10 mouse cellular contexts compared by ENCODE assay signal in genomic region chr11:69321580-69321979, GRCm38 (mm10). TPM values are rescaled to one million over a fixed set of nuclear protein-coding genes. Genes with fewer than 3 reads are reported as not detected.
A peak's percentile ranks its signal among the peaks of the same experiment; 100 is the strongest.
DNase-seq lines count a peak whose midpoint lies in the region; ATAC-seq and TF ChIP-seq lines count a peak whose summit lies in the region.
"Had no signal": no experiment of that assay in that cellular context is flagged by ENCODE, and none has a peak within 500 bp of the region (broad histone marks: within the 10 kb centered on the region; RNA-seq: fewer than 3 reads in every experiment).

No protein-coding gene starts in this region.

- H3K4me3 ChIP-seq in liver, embryonic 11.5 days (ENCODE audit: low read depth, low read length), result no peak overlapping the region
- H3K4me3 ChIP-seq in liver, postnatal 0 days (ENCODE audit: low read depth, low read length), result no peak overlapping the region
- H3K4me3 ChIP-seq in forebrain, embryonic 15.5 days, result peak overlapping the region; percentile 59
- no peak overlapping the region for H3K4me3 ChIP-seq in myocyte
- no peak overlapping the region; the same call in 1 of the 2 replicates for H3K4me3 ChIP-seq in kidney, embryonic 16.5 days (ENCODE audit: low read length)
- H3K4me3 ChIP-seq: heart, adult 2 months had no signal

- H3K9ac ChIP-seq in liver, embryonic 11.5 days (ENCODE audit: low read depth, low read length), result peak overlapping the region; percentile 18; the same call in 1 of the 2 replicates
- H3K9ac ChIP-seq in liver, postnatal 0 days (replicated peaks), result no peak overlapping the region
- H3K9ac ChIP-seq in forebrain, embryonic 15.5 days (replicated peaks), result 0 out of 2 replicates have a peak overlapping the region, but pooled peaks have one; percentile 72
- no peak overlapping the region; the same call in 1 of the 2 replicates for H3K9ac ChIP-seq in kidney, embryonic 16.5 days (replicated peaks; ENCODE audit: low read length)

- H3K4me1 ChIP-seq in liver, embryonic 11.5 days (replicated peaks; ENCODE audit: control insufficient read depth, insufficient read depth, low read length), result peaks cover 30% of the 10 kb centered on the region
- H3K4me1 ChIP-seq in liver, postnatal 0 days (ENCODE audit: insufficient read depth), result peaks cover 24% of the 10 kb centered on the region
- H3K4me1 ChIP-seq in forebrain, embryonic 15.5 days, result peaks cover 42% of the 10 kb centered on the region
- H3K4me1 ChIP-seq in kidney, embryonic 16.5 days (ENCODE audit: insufficient read depth, low read length), result peaks cover 35% of the 10 kb centered on the region

- H3K27me3 ChIP-seq in liver, embryonic 11.5 days (replicated peaks; ENCODE audit: control insufficient read depth, insufficient read depth, low read length), result peaks cover 4% of the 10 kb centered on the region
- peaks cover 3% of the 10 kb centered on the region for H3K27me3 ChIP-seq in liver, postnatal 0 days (ENCODE audit: insufficient read depth, low read length)
- no peaks in the 10 kb centered on the region for H3K27me3 ChIP-seq in forebrain, embryonic 15.5 days
- no peaks in the 10 kb centered on the region for H3K27me3 ChIP-seq in myocyte (ENCODE audit: control insufficient read depth, insufficient read depth, insufficient read length)
- H3K27me3 ChIP-seq in kidney, embryonic 16.5 days (ENCODE audit: insufficient read depth, low read length), result no peaks in the 10 kb centered on the region

- no peak for ATAC-seq in liver, embryonic 11.5 days (replicated peaks; ENCODE audit: low FRiP score)
- no peak for ATAC-seq in liver, postnatal 0 days
- ATAC-seq in forebrain, embryonic 15.5 days (replicated peaks), result no peak
- ATAC-seq in kidney, embryonic 16.5 days (ENCODE audit: low FRiP score, low TSS enrichment), result no peak

- no peak for TF ChIP-seq EP300 in liver, postnatal 0 days (IDR thresholded peaks at IDR 0.05; ENCODE audit: low read depth)

- 94% methylated on average over 6 of the region's 6 CpGs for WGBS in liver, embryonic 11.5 days
- WGBS in liver, postnatal 0 days (ENCODE audit: insufficient replicate concordance), result 94% methylated on average over 6 of the region's 6 CpGs
- WGBS in forebrain, embryonic 15.5 days, result 93% methylated on average over 6 of the region's 6 CpGs
- WGBS in kidney, embryonic 16.5 days, result 87% methylated on average over 6 of the region's 6 CpGs

- H3K79me2 ChIP-seq in myocyte (ENCODE audit: control insufficient read depth, insufficient read depth), result peaks cover 11% of the 10 kb centered on the region

- peaks cover 8% of the 10 kb centered on the region; the same call in 1 of the 2 replicates for H3K36me3 ChIP-seq in liver, embryonic 11.5 days (ENCODE audit: control insufficient read depth, insufficient read depth, low read length)
- peaks cover 9% of the 10 kb centered on the region for H3K36me3 ChIP-seq in liver, postnatal 0 days (replicated peaks; ENCODE audit: insufficient read depth, low read length)
- peaks cover 19% of the 10 kb centered on the region for H3K36me3 ChIP-seq in forebrain, embryonic 15.5 days
- H3K36me3 ChIP-seq in myocyte (ENCODE audit: control insufficient read depth, insufficient read depth), result peaks cover 11% of the 10 kb centered on the region
- H3K36me3 ChIP-seq in kidney, embryonic 16.5 days (ENCODE audit: insufficient read depth, low read length), result peaks cover 27% of the 10 kb centered on the region

- no peak for TF ChIP-seq POLR2A in myocyte (IDR thresholded peaks at IDR 0.05; ENCODE audit: insufficient read length, low read depth)

- DNase-seq in liver, embryonic 11.5 days (ENCODE audit: low spot score), result no peak
- no peak for DNase-seq in liver, postnatal 0 days
- peak; percentile 6 for DNase-seq in induced T-regulatory cell, adult 2 months (ENCODE audit: low read depth)
- DNase-seq in thymus, adult 18-20 months, result no peak
- DNase-seq: heart, adult 2 months; kidney, postnatal 14 days; thymus, postnatal 14 days had no signal

- H3ac ChIP-seq in myocyte (ENCODE audit: control insufficient read depth, insufficient read length), result no peak overlapping the region

- no peak for TF ChIP-seq CTCF in liver, postnatal 0 days (IDR thresholded peaks at IDR 0.05; ENCODE audit: low read depth)

- H3K27ac ChIP-seq in liver, embryonic 11.5 days (ENCODE audit: low read depth, low read length), result no peak overlapping the region
- no peak overlapping the region for H3K27ac ChIP-seq in liver, postnatal 0 days (ENCODE audit: low read depth)
- H3K27ac ChIP-seq in forebrain, embryonic 15.5 days (replicated peaks), result 0 out of 2 replicates have a peak overlapping the region, but pooled peaks have one; percentile 21
- no peak overlapping the region for H3K27ac ChIP-seq in kidney, embryonic 16.5 days (ENCODE audit: low read length)
- H3K27ac ChIP-seq: heart, adult 2 months had no signal

- no peaks in the 10 kb centered on the region for H3K9me3 ChIP-seq in liver, embryonic 11.5 days (ENCODE audit: control insufficient read depth, low read length)
- H3K9me3 ChIP-seq in liver, postnatal 0 days (ENCODE audit: low read length), result no peaks in the 10 kb centered on the region
- no peaks in the 10 kb centered on the region for H3K9me3 ChIP-seq in forebrain, embryonic 15.5 days
- no peaks in the 10 kb centered on the region for H3K9me3 ChIP-seq in kidney, embryonic 16.5 days (ENCODE audit: low read length)

- H3K4me2 ChIP-seq in liver, embryonic 11.5 days, result no peak overlapping the region; the same call in 1 of the 2 replicates
- H3K4me2 ChIP-seq in liver, postnatal 0 days (ENCODE audit: low read depth, low read length), result no peak overlapping the region
- H3K4me2 ChIP-seq in forebrain, embryonic 15.5 days (replicated peaks), result peak overlapping the region; percentile 67; the same call in 1 of the 2 replicates
- H3K4me2 ChIP-seq in myocyte (ENCODE audit: low read depth), result peak overlapping the region; percentile 75
- H3K4me2 ChIP-seq in kidney, embryonic 16.5 days (replicated peaks; ENCODE audit: low read depth, low read length), result no peak overlapping the region; the same call in 1 of the 2 replicates

TF ChIP-seq in myocyte, 11 proteins besides CTCF, POLR2A, EP300 and RAD21:
- no peak for TF ChIP-seq TCF12 (IDR thresholded peaks at IDR 0.05; ENCODE audit: insufficient read depth, poor library complexity, severe bottlenecking)
- TF ChIP-seq SRF (IDR thresholded peaks at IDR 0.05; ENCODE audit: control insufficient read depth, insufficient read length, low read depth), result no peak
- no peak for TF ChIP-seq POLR2AphosphoS2 (IDR thresholded peaks at IDR 0.05; ENCODE audit: insufficient read length, low read depth)
- no peak for TF ChIP-seq MYOG (IDR thresholded peaks at IDR 0.05; ENCODE audit: control insufficient read depth in 1 of 3, insufficient read depth in 1 of 3, insufficient read length in 2 of 3, low read depth in 2 of 3)
- TF ChIP-seq MAX (IDR thresholded peaks at IDR 0.05; ENCODE audit: low read depth), result no peak
- TF ChIP-seq CEBPB (IDR thresholded peaks at IDR 0.05; ENCODE audit: insufficient read depth, poor library complexity, severe bottlenecking), result no peak
- no peak for TF ChIP-seq USF1 (IDR thresholded peaks at IDR 0.05; ENCODE audit: low read depth)
- no peak for TF ChIP-seq REST (IDR thresholded peaks at IDR 0.05; ENCODE audit: insufficient read depth, insufficient read length)
- TF ChIP-seq TCF3 (IDR thresholded peaks at IDR 0.05; ENCODE audit: insufficient read length, low read depth), result no peak
- TF ChIP-seq MYOD1 (IDR thresholded peaks at IDR 0.05; ENCODE audit: control insufficient read depth in 1 of 3, insufficient read length in 2 of 3, low read depth in 2 of 3), result no peak
- no peak for TF ChIP-seq E2F4 (IDR thresholded peaks at IDR 0.05; ENCODE audit: insufficient read depth)

RNA-seq across cellular contexts. Expression of gene Cntrob, which starts 2.0 kb away (rescaled TPM):
- polyA plus RNA-seq in liver, embryonic 11.5 days (2014; fragmentation: Nextera tagmentation; extraction: Ambion mirVana), result 14.9 and 17.1 TPM in 2 replicates
- polyA plus RNA-seq in liver, postnatal 0 days (2015; fragmentation: Nextera tagmentation; extraction: Ambion mirVana), result 4.1 and 5.6 TPM in 2 replicates
- 32.0 and 32.4 TPM in 2 replicates for polyA plus RNA-seq in forebrain, embryonic 15.5 days (2015; fragmentation: Nextera tagmentation; extraction: Ambion mirVana)
- 10.3 TPM for polyA plus RNA-seq in myocyte (2012; fragmentation: generic; extraction: Trizol)
- polyA plus RNA-seq in kidney, embryonic 16.5 days (2015; fragmentation: Nextera tagmentation; extraction: Ambion mirVana), result 22.4 and 23.2 TPM in 2 replicates

RNA-seq across cellular contexts. Expression of gene Trappc1, which starts 2.2 kb away (rescaled TPM):
- 114 and 123 TPM in 2 replicates for polyA plus RNA-seq in liver, embryonic 11.5 days (2014; fragmentation: Nextera tagmentation; extraction: Ambion mirVana)
- 71.5 and 72.0 TPM in 2 replicates for polyA plus RNA-seq in liver, postnatal 0 days (2015; fragmentation: Nextera tagmentation; extraction: Ambion mirVana)
- 166 and 170 TPM in 2 replicates for polyA plus RNA-seq in forebrain, embryonic 15.5 days (2015; fragmentation: Nextera tagmentation; extraction: Ambion mirVana)
- polyA plus RNA-seq in myocyte (2012; fragmentation: generic; extraction: Trizol), result 116 TPM
- polyA plus RNA-seq in kidney, embryonic 16.5 days (2015; fragmentation: Nextera tagmentation; extraction: Ambion mirVana), result 166 and 172 TPM in 2 replicates

RNA-seq across cellular contexts. Expression of gene Kcnab3, which starts 4.5 kb away (rescaled TPM):
- 0.42 and 0.52 TPM in 2 replicates for polyA plus RNA-seq in liver, embryonic 11.5 days (2014; fragmentation: Nextera tagmentation; extraction: Ambion mirVana)
- 0.20 TPM in 2 replicates for polyA plus RNA-seq in liver, postnatal 0 days (2015; fragmentation: Nextera tagmentation; extraction: Ambion mirVana)
- 5.1 and 6.2 TPM in 2 replicates for polyA plus RNA-seq in forebrain, embryonic 15.5 days (2015; fragmentation: Nextera tagmentation; extraction: Ambion mirVana)
- 2.0 TPM for polyA plus RNA-seq in myocyte (2012; fragmentation: generic; extraction: Trizol)
- polyA plus RNA-seq in kidney, embryonic 16.5 days (2015; fragmentation: Nextera tagmentation; extraction: Ambion mirVana), result 3.3 and 3.8 TPM in 2 replicates

RNA-seq across cellular contexts. Expression of gene Rnf227, which starts 18.7 kb away (rescaled TPM):
- 4.3 and 5.4 TPM in 2 replicates for polyA plus RNA-seq in liver, embryonic 11.5 days (2014; fragmentation: Nextera tagmentation; extraction: Ambion mirVana)
- 0.87 and 1.3 TPM in 2 replicates for polyA plus RNA-seq in liver, postnatal 0 days (2015; fragmentation: Nextera tagmentation; extraction: Ambion mirVana)
- polyA plus RNA-seq in forebrain, embryonic 15.5 days (2015; fragmentation: Nextera tagmentation; extraction: Ambion mirVana), result 115 and 127 TPM in 2 replicates
- 2.5 TPM for polyA plus RNA-seq in myocyte (2012; fragmentation: generic; extraction: Trizol)
- polyA plus RNA-seq in kidney, embryonic 16.5 days (2015; fragmentation: Nextera tagmentation; extraction: Ambion mirVana), result 16.4 and 17.8 TPM in 2 replicates

RNA-seq across cellular contexts. Expression of gene Chd3, which starts 47.6 kb away (rescaled TPM):
- polyA plus RNA-seq in liver, embryonic 11.5 days (2014; fragmentation: Nextera tagmentation; extraction: Ambion mirVana), result 13.8 and 17.1 TPM in 2 replicates
- polyA plus RNA-seq in liver, postnatal 0 days (2015; fragmentation: Nextera tagmentation; extraction: Ambion mirVana), result 7.8 and 8.7 TPM in 2 replicates
- 127 and 138 TPM in 2 replicates for polyA plus RNA-seq in forebrain, embryonic 15.5 days (2015; fragmentation: Nextera tagmentation; extraction: Ambion mirVana)
- 148 TPM for polyA plus RNA-seq in myocyte (2012; fragmentation: generic; extraction: Trizol)
- polyA plus RNA-seq in kidney, embryonic 16.5 days (2015; fragmentation: Nextera tagmentation; extraction: Ambion mirVana), result 58.6 and 67.2 TPM in 2 replicates

Comparison
In these comparisons a context has a peak if more than half of its experiments do, and no peak if none do; other contexts are left out.
1. H3K9ac ChIP-seq: peak in liver, embryonic 11.5 days (single experiment) and forebrain, embryonic 15.5 days (single experiment); none in liver, postnatal 0 days (single experiment) and kidney, embryonic 16.5 days (single experiment).
2. H3K4me2 ChIP-seq: peak in forebrain, embryonic 15.5 days (single experiment) and myocyte (single experiment); none in liver, embryonic 11.5 days (single experiment), liver, postnatal 0 days (single experiment) and kidney, embryonic 16.5 days (single experiment).